Mouse (Mus musculus): ENCODE measurements around the gene Arhgap10.

Arhgap10 gene

DNA sequence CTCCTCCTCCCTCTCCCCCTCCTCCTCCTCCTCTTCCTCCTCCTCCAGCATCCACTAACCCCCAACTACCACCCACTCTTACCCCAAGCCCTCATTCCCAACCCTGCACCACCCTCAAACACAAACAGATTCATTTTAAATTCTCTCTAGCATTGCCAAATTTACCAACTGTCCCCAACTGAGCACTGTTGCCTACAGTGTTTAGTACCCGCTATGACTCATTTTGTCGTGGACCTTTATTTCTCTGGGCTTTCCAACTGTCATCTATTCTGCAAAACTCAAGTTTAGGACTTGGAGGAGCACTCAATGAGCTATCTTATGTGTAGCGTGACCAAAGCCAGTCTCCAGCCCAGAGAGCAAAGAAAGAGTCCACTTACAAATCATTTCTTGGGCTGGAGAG lies 115.8 kb downstream of the Arhgap10 start:
- no peak for DNase-seq (ENCODE audit: low spot score)

DNA sequence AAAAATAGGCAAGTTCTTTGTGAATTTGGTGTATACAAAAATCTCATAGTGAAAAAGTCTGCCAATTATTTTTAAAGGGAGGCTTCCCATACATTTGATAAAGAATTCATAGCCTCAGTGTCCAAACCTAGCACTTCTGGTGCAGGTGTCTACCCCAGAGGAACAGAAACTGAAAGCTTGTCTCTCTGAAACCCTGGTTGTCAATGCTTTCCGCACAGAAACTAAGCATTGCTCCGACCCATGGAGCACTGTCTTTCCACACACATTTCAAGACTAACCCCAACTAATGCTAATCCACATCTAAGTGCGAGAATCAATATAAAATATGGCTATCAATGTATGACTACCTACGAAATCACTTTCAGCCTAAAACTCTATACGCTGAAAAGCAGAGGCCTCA lies 116.6 kb downstream of the Arhgap10 start:
- no peak for DNase-seq (ENCODE audit: low spot score)

DNA sequence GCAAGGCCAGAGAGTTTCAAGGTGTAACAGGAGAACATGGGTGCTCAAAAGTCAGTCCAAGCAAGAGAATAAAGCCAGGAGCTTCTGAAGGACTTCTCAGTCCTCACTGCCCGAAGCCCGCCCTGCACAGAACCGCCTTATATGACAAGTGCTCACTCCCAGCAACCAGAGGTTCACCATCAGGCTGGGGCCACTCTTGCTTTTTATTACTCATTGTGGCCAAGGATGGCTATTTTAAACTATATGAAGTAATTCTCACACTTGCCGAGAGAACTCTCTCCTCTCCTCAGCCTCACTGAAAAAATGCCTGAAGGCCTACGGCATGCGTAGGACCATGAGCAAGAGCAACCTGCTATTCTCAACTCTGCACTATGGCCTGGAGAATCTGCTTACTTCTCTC lies 133.7 kb downstream of the Arhgap10 start:
- no peak for DNase-seq (ENCODE audit: low spot score)

- DNase-seq (ENCODE audit: low spot score), result no peak
Observed at GRCm38 (mm10) chr8:77383671-77384070, 134.1 kb downstream of the Arhgap10 start.

- no peak for DNase-seq (ENCODE audit: low spot score)
Observed at GRCm38 (mm10) chr8:77380844-77381243, 136.9 kb downstream of the Arhgap10 start.

- DNase-seq (ENCODE audit: low spot score), result no peak
Observed at GRCm38 (mm10) chr8:77379300-77379699, 138.5 kb downstream of the Arhgap10 start.

DNA sequence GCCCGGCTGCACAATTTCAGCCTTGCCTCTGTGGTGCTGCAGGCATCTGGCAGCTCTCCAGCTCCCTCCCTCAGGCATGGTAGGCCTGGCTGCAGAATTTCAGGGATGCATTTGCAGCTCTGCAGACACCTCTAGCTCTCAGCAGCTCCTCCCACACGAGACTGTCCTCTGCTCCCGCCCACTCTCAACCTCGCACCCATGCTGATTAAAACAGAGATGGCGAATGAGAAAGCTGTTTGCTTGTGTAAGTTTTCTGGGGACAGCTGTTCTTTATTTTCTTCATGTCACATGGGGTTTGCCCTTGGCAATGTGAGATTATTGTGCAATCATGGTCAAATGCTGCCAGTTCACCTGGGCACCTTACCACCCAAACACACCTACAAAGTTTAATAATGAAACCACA lies 141.3 kb downstream of the Arhgap10 start:
- peak; percentile 9 for DNase-seq (ENCODE audit: low spot score)

GRCm38 (mm10) chr8:77375999-77376398 lies 141.8 kb downstream of the Arhgap10 start:
- no peak for DNase-seq (ENCODE audit: low spot score)

DNA sequence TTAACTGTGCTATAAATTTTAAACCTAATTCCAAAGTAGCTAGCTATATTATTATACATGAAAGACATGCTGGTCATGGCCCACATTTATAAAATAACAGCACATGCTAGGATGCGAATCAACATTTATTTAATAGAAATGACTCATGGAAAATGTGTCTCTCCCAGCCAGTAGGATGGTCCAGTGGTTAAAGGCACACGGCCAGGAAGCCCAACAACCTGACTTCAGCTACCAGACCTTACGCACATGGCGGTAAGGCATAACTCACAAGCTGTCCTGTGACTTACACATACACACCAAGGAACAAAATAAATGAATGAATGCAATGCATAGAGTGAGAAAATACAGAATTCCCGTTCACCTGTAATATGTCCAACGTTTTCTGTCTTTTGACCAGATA lies 146.7 kb downstream of the Arhgap10 start:
- DNase-seq (ENCODE audit: low spot score), result no peak

GRCm38 (mm10) chr8:77370308-77370707 lies 147.4 kb downstream of the Arhgap10 start:
- no peak for DNase-seq (ENCODE audit: low spot score)

DNA sequence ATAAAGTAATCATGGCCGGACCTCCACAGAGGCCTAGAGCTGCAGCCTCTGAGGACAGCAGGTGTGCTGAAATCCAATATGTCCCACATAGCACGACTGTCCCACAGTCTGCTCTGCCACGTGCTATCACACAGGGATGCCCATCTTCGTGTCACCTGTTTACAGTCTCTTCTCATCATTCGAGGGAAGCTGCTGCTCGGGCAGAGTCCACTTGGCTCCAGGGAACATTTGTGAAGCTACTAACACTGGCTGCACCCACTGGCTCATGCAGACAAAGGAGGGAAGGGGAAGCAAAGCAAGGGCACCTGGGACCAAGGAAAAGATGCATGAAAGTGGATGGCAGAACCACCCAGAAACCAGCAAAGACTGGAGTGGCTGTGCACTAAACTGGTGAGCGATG lies 148.1 kb downstream of the Arhgap10 start:
- no peak for DNase-seq (ENCODE audit: low spot score)

- DNase-seq (ENCODE audit: low spot score), result no peak
Observed at GRCm38 (mm10) chr8:77367091-77367490, 150.7 kb downstream of the Arhgap10 start.

DNA sequence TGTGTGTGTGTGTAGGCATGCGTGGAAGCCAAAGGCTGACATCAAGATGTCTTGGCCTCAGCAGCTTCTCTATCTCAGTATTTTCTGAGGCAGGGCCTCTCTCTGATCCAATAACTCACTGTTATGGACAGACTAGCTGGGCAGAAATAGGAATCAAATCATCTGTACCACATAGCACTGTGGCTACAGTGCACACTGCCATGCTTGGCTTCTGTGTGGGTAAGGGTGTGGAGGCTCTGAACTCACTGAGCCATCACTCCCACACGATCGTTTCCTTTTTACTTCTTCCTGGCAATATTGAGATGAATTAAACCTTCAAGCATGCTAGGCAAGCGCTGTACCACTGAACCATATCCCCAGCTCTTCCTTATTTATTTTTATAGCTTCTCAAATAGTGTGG lies 151.3 kb downstream of the Arhgap10 start:
- DNase-seq (ENCODE audit: low spot score), result no peak

DNA sequence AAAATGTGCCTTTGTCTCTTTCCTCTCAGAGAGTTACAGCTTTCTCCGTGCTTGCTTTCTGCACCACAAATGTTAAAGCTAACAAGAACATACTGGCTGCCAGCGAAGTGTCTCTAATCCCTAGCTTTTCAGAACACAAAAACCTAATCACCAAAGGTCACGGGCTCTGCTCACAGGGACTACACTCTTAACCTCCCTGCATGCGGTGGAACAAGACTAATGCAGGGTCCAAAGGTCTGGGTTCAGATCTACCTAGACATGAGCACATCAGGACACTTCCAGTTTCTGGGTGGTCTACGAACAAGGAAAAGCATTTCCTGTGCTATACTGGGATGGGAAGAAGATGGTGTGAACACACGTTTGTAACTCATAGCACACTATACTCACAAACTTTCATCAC lies 151.8 kb downstream of the Arhgap10 start:
- DNase-seq (ENCODE audit: low spot score), result no peak

GRCm38 (mm10) chr8:77364472-77364871 lies 153.3 kb downstream of the Arhgap10 start:
- no peak for DNase-seq (ENCODE audit: low spot score)

DNA sequence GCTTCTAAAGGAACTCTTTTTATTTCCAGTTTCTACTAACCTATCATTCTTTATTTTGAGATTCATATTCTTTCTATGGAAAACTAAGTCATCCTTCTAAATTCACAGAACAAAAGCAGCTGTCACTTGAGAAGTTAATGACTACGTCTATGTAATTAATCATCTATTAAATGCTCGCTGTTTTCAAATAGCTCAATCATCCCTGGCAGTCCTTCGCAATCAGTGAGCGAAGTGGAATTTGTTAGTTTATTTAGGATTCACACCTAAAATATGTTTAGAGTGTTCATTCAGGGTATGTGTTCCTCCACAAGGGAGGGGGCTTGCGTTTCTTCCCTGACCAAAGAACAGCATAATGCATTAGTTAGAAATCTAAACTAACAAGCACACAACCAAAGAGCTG lies 156.9 kb downstream of the Arhgap10 start:
- no peak for DNase-seq (ENCODE audit: low spot score)

- DNase-seq (ENCODE audit: low spot score), result no peak
Observed at GRCm38 (mm10) chr8:77360423-77360822, 157.3 kb downstream of the Arhgap10 start.

- DNase-seq (ENCODE audit: low spot score), result no peak
Observed at GRCm38 (mm10) chr8:77357126-77357525, 160.6 kb downstream of the Arhgap10 start.

DNA sequence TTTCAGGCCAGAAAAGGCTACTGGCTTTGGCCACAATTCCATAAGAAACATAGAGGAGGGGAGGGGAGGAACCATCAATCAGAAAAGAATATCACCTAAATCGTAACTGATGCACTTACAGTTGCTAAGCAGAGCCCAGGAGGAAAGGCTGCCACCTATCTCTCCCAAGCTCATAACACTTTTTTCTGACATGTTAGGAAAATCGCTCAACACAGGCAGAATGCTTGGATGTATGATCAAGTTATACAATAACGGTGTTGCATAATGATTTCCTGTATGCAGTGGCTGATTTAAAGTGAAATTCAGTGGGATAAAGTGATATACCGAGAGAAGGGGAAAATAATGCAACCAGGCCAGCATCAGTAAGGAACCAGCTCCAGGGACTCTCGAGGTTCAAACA lies 162.4 kb downstream of the Arhgap10 start:
- no peak for DNase-seq (ENCODE audit: low spot score)

DNA sequence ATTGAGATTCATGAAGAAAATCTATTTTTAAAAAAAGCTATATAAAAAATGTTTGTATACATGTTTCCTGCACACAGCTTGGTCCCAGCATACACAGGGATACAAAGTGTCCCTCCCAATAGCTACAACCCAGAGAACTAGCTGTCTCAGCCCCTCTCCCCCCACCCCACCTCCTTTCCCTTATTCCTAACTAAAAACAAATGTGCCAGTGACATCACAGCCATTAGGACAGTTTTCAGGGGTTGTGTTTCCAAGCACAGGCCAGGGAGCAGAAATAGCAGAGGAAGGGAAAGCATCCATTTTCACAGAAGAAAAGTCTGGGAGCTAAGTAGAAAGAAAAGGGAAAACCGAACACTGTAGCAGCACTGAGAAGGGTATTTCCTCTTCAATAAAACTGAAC lies 163.6 kb downstream of the Arhgap10 start:
- no peak for DNase-seq (ENCODE audit: low spot score)

- DNase-seq (ENCODE audit: low spot score), result no peak
Observed at GRCm38 (mm10) chr8:77351177-77351860, 166.4 kb downstream of the Arhgap10 start.

DNA sequence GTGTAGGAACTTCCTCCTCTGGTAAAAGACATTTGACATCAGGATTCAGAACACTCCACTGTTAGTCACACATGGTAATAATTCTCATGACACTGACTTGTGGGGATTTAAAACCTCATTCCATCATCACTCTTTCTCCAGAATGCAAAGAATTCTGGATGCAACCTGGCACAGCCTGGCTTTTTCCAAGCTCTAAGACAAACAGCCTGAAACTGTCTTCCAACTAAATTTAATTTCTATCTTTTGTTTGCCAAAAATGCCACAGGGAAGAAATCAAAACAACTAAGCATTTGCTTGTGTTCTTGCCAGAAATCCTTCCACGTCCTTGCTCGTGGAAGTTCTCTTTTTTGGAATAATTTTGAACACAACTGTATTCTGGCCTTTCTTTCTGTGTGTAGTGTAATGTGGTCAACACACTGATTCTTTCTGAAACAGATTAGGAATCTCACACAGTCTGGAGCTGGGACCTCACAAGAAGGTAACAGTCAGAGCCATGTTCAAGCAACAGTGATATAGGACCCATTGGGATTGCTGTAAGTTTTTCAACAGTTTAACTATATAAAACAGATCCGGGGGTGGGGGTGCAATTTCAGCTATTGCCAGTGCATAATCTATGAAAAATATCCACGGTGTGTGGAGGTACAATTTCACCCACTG lies 167.5 kb downstream of the Arhgap10 start:
- DNase-seq (ENCODE audit: low spot score), result no peak

- DNase-seq (ENCODE audit: low spot score), result no peak
Observed at GRCm38 (mm10) chr8:77343916-77344315, 173.8 kb downstream of the Arhgap10 start.

DNA sequence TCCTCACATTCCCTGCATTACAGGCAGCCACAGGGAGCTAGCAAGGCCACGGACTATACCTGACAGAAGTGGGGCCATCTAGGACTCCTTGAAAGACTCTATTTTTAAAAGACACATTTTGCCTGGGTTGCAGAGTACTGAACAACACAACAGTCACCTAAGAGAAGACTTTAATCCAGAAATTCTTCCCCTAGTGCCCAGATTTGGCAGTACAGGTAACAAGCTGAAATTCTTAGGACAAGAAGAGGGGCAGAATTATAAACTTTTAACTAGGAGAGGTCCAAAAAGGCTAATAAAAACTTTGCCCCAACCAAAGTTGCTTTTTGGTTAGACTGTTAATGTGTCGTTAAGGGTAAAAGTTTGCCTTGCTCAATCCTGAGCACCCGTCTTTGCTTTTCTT lies 174.4 kb downstream of the Arhgap10 start:
- no peak for DNase-seq (ENCODE audit: low spot score)

All from urinary bladder, postnatal 14 days (tissue).